Mouse (Mus musculus) left cerebral cortex, postnatal 25 days (tissue): Measurements from ENCODE around the gene Dnah11. TPM values are rescaled to one million over a fixed set of nuclear protein-coding genes. Genes with fewer than 3 reads are reported as not detected.
A peak's percentile ranks its signal among the peaks of the same experiment; 100 is the strongest.

Experiments used
- DNase-seq, 2 experiments: peaks; one replicate each; pipeline ENCODE4 v3.0.0; 2022; ENCODE audit warnings: low spot score in 2 of 2, mixed read lengths in 1 of 2
- intact Hi-C: fragments of 180-260 bp; cut with DNase I; formaldehyde crosslinking; loops from one replicate; pipeline ENCODE4 v1.15.1; 2025
- total RNA-seq, 2 experiments: library from RNA; stranded (reverse); gene quantifications; 2 replicates each; pipeline ENCODE4 v1.2.3; 2021

Dnah11 gene
- 1 to 10 TPM in 1 of 2 experiments, under 1 TPM in 1; 0.62 to 1.1 TPM for total RNA-seq

DNA sequence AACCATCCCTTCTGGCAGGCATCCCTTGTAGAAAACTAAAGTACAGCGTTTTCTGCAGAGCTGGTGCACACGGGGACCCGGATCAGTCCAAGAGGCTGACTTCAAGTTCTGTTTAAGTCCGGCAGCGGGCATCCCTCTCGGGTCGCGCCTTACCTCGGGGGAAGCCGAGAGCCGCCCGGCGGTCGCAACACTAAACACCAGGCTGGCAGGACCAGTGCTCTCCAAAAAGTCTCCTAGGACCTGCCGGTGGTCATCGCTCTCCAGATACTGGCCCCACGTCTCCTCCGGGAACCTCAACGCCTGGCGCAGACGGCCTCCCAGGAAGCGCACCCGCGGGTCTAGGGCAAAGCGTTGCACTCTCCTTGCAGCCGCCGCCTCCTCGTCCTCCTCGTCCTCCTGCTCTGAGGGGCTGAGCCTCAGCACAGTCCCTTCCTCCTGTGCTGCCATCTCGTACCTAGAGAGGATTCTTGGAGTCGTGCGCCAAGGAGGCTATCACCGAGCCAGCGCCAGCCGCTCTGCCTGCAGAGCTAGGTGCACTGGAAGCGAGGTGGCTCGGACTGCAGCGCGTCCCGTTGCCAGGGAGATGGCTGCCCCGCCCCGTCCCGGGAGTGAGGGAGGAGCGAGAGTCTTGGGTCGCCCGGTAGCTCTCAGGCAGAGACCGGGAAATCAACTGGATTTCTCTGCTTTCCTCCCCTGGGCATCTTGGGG is at the start of gene Dnah11:
Gene Dnah11 (minus strand): TSS at position 658 of the 708 bp plus-strand sequence.
- intact Hi-C loops: loop anchor here (10.0 kb wide), 1 partner anchor 656 kb away; no protein-coding TSS in a partner anchor
- peak; percentile 26 to 33 for DNase-seq

DNA sequence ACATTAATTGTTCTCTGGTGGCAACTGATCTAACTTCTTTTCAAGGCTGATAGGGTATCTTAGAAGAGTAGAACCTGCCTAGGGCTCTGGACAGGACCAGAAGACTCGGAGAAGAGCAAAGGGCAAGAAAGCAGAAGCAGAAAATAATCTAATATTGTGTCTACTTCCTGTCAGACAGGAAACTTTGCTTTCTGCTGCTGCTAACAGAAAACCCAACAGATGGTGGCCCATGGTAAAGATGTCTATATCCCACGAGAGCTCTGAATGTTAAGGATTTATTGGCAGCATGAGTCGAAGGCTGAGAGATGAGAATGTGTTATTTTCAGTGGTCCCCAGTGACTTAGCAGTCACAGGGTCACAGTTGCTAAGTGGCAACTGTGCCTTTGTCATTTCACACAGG is 22.3 kb upstream of the Dnah11 start:
- DNase-seq: no peak
- intact Hi-C loops: no loop called here

DNA sequence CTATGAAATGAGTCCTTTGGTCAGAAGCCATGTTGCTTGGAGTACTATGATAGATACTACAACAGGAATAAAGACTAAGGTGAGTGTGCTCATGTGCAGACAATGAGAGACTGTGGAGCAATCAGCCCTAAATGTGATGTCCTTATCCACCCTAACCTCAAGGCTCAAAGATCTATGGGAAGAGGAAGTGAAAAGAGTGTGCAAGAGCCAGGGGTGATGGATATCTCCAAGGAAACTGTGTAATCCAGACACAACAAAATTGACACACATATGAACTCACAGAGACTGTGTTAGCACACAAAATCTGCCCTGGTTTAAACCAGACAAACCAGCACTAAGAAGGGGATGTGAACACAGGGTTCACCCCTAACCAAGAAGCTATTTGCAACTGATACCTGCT is 21.2 kb upstream of the Dnah11 start:
- intact Hi-C loops: no loop called here
- no peak for DNase-seq

DNA sequence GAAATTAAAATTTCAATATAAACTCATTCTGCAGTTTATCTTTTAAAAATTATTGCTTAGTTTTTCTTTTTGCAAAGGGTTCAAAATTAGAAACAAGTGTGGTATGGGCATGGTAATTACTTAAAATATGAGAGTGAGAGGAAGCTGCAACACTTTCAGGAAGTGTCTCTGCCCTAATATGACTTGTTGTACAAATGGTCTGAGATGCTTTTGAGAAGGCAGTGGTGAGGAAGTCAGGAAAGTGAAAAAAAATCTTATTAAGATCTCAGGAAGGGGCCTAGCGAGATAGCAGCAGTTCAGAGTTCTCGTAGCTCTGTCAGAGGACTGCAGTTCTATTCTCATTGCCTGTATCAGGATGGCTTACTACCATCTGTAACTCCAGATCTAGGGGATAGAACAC is 13.3 kb upstream of the Dnah11 start:
- intact Hi-C loops: no loop called here
- no peak for DNase-seq

DNA sequence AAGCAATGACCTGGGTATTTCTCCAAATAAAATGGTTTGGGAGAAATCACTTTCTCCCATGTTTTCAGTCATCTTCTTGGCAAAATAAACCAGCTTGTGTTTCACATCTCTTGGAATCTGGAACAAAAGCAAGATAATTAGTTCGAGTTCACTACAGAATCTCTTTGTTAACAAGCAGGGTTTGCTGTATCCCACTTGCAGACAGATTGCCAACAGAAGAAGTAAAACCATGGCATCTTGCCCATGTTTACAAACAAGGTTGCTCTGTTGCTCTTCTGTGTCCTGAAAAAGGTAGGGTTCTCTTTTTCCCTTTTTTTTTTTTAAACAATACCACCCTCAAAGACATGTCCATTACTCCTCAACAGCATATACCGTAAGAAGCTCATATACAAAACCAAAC is 2.3 kb downstream of the Dnah11 start:
- intact Hi-C loops: loop anchor here (10.0 kb wide), 1 partner anchor 658 kb away; no protein-coding TSS in a partner anchor
- no peak for DNase-seq

DNA sequence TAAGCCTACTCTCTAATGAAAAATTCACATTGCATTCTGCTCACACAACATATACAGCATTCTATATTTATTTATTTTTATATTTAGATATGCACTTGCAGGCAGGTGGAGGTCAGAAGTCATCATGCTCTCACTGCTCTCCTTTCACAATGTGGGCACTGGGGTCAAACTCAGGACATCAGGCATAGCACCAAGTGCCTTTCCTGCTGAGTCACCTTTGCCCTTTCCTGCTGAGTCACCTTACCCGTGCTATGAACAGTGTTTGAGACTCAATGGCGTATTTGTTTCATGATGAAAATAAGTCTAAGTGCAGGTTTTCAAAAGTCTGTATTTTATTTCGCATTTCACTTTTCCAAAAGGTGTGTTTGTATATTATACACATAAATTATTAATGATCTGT is 9.3 kb downstream of the Dnah11 start:
- intact Hi-C loops: no loop called here
- no peak for DNase-seq

DNA sequence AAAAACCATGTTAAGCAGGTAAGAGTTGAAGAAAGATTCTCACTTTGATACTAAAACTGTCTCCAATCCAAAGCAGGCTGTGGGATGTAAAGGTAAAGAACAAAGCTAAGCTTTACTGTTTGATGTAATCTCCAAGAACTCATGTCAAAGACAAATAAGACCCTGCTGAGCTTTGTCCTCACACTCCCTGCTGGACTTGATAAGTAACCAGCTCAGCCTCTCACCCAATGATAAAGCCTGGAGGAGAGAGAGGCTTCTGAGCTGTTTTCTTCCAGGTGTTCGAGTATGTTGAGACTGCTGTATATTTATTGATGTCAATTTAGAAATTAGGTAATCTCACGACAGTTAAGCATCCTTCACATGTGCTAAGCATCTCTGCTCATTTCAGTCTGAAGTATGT is 11.2 kb downstream of the Dnah11 start:
- intact Hi-C loops: no loop called here
- DNase-seq: no peak

DNA sequence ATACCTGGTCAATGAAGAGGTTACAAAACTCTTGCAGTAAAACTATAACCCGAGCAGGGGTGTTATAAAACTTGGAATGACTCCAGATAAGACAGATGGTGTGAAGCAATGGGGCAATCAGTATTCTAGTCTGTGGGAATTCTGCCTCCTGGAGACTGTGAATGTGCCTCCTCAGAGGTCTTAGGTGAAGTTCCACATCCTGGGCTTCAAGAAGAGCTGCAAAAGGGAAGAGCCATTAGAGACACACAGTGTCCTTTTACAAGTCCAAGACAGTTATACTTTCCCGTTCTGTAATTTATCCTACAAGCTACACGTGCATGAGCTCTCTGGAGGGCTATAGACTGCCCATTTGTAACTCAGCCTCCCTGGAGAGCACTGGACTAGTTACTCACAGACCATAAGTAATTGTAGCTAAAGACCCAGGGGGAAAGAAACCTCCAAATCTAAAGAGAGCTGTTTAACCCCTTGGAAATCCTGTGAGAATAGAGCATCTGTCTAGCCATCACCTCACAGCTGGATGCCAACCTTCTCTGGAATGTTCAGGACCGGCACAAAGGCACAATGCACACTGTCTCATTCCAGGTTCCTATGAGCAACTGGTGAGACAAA is 11.9 kb downstream of the Dnah11 start:
- intact Hi-C loops: no loop called here
- DNase-seq: no peak

DNA sequence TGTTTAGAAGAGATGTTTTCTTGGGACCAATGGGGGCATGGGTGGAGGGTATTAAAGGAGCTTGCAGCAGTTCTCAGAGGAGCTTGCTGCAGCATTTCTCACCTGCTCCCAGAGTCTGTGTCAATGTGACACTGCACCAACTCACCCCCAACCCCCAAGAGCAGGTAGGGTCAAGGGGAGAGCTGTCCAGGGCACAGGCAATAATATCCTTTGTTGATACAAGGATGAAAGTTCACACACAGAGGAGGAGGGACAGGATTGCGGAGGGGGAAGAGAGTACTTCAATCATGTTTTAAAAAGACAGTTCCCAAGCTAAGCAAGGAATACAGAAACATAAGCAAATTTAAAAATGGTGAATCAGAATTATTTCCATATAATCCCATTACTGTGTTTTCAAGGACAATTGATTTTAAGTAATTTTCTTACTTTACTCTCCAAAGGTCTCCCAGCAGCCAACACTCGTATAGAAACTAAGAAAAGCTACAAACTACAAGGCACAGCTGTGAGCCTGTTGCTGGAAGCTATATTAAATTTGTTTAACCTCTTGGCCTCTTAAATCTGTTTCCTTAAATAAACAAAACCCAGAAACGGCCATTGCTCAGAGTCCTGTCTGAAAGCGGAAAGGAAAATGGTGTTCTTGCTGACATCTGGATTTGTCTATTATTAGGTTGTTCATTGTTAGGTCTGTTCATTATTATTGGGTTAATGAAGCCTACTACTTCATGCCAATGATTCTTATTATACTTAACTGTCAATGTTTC is 12.5 kb downstream of the Dnah11 start:
- no peak for DNase-seq
- intact Hi-C loops: no loop called here

DNA sequence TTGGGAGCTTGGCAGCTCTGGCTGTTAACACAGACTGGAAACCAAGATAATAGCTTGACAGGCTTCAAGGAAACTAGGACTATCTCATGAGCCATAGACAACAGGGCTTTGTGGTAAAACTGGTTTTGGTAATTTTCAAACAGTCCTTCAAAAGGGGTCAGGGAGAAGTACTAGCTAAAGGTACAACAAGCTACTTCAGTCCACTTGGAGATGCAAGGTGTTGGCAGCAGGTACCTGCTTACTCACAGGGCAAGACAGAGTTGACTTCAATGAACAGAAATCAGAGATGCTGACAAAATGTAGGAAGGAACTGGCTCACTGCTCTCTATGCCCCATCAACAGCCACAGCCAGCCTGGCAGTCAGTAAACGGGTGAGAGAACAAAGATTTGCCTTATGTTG is 14.1 kb downstream of the Dnah11 start:
- DNase-seq: no peak
- intact Hi-C loops: no loop called here

DNA sequence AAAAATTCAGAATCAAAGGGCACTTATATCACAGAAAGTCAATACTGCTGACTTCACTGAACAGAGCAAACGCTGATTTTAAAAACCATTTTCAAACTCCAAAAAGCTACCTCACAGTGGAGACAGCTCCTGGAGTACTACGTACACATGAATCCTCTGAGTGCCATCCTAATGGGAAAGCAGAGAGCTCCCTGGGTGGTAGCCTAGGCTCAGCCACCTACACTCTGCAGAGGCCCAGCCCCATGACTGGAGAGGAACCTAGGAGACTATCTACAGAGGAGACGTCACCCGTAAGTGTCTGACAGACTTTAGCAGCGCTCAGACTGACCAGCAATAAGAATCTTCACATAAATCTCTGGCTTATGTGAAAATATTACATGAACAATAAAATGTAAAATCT is 21.1 kb downstream of the Dnah11 start:
- DNase-seq: no peak
- intact Hi-C loops: no loop called here

DNA sequence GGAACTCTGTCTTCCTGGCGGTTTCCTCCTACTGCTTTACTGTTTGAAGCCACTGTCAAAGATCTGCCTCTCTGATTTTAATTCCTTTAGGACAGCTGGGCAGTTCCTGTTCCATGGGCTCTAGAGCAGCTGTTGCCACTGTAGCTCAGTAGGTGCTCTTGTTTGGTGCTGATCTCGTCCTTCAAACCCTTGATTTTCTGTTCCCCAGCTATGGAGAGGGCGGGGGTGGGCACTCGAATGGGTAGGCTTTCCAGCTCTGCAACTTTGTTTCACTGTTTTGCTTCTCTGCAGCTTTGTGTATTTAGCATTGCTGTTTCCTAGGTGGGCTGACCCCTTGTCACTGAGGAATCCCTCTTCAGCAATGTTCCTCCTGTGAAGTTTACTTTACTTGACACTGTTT is 34.1 kb downstream of the Dnah11 start:
- no peak for DNase-seq
- intact Hi-C loops: no loop called here

DNA sequence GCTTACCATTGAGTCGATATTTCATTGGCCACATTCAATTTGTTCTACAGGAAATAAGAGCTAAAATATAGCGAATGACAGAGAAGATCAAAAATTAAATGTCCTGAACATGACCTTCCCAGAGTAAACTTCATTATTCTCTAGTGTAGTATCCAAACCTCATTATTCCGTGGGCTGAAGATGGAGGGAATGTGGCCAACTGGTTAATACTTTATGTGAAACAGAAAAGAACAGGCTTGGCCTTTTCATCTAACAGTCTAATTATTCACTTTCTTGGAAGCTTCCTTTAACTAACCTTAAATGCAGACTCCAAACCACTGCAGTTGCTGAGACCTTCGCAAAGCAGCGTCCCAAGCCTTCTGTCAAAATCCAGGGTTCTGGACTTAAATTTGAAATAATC is 41.9 kb downstream of the Dnah11 start:
- DNase-seq: no peak
- intact Hi-C loops: no loop called here

DNA sequence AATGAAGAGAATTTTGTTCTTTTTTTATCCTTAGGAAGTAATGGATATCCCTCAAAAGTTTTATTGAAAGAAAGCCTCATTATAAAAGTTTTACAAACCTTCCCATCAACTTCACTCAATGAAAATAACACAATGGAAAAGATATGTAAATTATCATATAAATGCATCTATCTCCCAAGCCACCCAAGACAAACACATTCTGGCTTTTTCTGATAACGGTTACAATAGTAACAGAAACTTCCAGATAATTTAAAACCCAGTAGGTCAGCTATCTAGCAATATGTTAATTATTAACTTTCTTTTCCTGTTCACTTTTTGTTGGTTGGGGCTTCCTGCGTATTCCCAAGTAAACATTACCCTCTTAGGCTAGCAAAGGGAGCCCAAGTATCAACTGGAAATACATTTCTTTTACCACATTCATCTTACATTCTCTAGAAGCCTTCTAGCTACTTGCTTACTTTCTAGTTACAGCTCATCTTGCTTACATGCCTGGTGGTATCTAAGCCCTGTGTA is 51.3 kb downstream of the Dnah11 start:
- no peak for DNase-seq
- intact Hi-C loops: no loop called here

DNA sequence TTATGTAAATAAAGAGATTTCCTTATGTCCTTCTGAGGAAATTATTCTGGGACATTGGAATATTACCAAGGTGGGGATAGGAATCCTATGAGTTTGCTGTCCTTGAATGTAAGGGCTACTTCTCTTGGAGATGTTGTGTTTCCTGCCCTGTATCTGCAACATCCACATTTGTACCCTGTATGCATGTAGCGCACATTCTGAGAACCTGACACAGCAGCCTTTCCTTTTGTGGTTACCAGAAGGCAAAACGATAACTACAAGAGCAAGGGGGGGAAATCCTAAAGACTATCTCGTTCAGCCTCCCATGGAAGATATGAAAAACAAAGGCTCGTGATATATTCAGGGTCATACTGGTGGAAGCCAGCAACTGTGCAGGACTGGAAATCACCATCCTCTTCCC is 70.7 kb downstream of the Dnah11 start:
- intact Hi-C loops: no loop called here
- no peak for DNase-seq

DNA sequence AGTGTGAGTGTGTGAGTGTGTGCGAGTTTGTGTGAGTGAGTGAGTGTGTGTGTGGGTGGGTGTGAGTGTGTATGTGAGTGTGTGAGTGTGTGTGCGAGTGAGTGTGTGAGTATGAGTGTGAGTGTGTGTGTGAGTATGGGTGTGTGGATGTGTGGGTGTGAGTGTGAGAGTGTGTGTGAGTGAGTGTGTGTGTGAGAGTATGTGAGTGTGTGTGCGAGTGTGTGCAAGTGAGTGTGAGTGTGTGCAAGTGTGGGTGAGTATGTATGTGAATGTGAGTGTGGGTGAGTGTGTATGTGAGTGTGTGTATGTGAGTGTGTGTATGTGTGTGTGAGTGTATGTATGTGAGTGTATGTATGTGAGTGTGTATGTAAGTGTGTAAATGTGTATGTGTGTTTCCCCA is 79.2 kb downstream of the Dnah11 start:
- intact Hi-C loops: no loop called here
- DNase-seq: no peak

DNA sequence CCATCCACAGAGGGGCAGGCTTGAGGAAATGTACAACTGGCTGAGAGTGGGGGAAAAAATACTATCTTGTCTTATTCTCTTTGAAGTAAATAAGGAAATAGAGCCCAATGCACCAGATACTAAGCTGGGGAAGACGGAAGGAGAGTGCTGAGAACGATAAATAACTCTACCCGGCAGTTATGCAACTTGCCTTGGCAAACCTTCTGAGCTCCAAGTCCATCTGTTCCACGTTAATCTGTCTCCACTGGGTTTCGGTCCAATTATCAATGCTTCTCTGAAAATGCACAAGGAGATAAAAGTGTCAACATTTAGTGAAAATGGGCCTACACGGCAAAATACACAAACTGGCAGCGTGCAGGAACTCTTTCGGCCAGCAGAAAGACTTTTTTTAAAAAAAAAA is 86.2 kb downstream of the Dnah11 start:
- intact Hi-C loops: no loop called here
- peak; percentile 13 to 27 for DNase-seq

DNA sequence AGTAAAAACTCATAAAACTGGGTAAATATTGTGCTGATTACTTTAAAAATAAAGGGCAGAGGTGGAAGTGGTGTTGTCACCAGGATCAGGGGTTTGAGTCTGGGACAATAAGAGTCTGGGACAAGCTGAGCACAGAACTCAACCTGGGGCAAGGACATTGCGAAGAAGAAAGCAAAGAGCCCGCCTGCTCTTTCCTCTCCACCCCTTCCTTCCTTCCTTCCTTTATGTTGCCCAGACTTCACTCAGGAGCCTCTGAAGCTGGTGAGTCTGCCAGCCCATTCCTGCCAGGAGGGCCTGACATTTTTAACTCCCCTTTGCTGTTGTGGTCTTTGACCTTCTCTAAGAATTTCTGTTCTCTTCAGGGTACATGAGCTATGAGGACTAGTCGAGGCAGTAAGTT is 86.9 kb downstream of the Dnah11 start:
- no peak for DNase-seq
- intact Hi-C loops: no loop called here

DNA sequence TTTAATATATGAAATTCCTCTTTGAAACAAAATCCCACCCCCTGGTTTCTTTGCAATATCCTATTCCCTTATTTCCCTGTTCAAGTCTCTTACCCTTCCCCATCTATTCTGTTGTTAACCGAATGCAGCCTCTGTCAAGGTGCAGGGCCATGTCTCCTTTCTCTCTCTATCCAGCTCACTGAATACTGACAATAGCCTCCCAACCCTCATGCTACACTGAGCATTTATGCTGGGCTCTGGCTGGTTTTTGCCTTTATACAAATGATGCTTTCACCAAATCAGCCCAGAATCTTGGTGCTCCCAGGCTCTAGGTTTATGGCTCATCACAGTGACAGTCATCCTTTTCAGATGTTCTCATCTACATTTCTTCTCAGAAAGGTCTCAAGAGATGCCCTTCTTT is 91.1 kb downstream of the Dnah11 start:
- intact Hi-C loops: no loop called here
- DNase-seq: no peak

DNA sequence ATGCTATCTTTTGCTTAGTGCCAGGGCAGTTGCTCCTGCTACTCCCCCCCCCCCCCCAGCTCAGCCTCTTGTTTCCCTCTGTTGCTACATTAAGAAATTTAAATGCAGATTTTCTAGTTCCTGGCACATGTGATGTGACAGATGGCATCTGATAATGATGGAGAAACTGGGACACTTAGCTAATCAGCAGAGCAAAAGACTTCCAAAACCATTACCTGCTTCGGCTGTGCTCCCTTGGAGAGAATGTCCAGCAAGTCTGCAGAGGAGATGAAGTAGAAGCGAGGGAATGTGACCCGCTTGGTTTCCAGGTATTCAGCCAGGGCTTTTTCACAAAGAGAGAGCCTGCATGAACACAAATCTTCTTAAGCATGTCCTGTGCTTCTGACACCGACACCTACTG is 94.3 kb downstream of the Dnah11 start:
- DNase-seq: peak; percentile 3 to 21
- intact Hi-C loops: no loop called here

DNA sequence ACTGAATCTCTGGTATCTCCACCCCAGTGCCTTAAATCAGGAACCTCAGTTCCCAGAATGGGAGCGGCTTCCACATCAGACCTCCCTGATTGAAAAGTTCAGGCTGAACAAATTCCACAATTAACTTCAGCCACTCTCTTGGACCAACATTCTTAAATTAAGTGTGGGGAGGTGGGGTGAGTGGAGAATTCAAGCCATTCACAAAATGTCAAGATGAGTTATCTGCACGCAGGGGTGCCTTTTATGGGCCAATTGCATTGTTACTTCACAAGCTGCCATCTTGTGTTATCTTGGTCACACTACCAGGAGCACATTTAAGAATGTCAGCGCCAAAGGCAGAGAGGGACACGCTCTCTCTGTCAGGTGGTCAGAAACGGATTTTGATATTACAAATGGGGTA is 99.1 kb downstream of the Dnah11 start:
- intact Hi-C loops: no loop called here
- DNase-seq: no peak
